Mouse (Mus musculus) heart, postnatal 0 days (tissue): Measurements from ENCODE around the gene Degs1.

ENCODE experiments used
- CTCF ChIP-seq: IDR thresholded peaks from 2 replicates; pipeline ENCODE4 v1.5.1; 2016; ENCODE audit warnings: antibody characterized with exemption, control low read depth, low read depth
- EP300 ChIP-seq: IDR thresholded peaks from 2 replicates; pipeline ENCODE4 v1.6.1; 2016; ENCODE audit warnings: antibody characterized with exemption, low read depth

GRCm38 (mm10) chr1:182284795-182285194 is 2.2 kb upstream of the Degs1 start:
- TF ChIP-seq CTCF, result no peak
- TF ChIP-seq EP300, result no peak
